Mouse (Mus musculus): ENCODE measurements around the gene Vmn1r115. TPM values are rescaled to one million over a fixed set of nuclear protein-coding genes. Genes with fewer than 3 reads are reported as not detected.

Vmn1r115 gene
- polyA plus RNA-seq (2012; rRNA removed), result not detected in 2 replicates

GRCm38 (mm10) chr7:20844885-20845284 is at the start of gene Vmn1r115:
TSS of gene Vmn1r115 (minus strand) at chr7:20844985.

GRCm38 (mm10) chr7:20884021-20884420 is 39.2 kb upstream of the Vmn1r115 start, which contains the start of gene Vmn1r117:
TSS of gene Vmn1r117 (minus strand) at chr7:20884121.

GRCm38 (mm10) chr7:20871956-20872355 is 27.2 kb upstream of the Vmn1r115 start, which contains the start of gene Vmn1r116:
TSS of gene Vmn1r116 (plus strand) at chr7:20872256.

GRCm38 (mm10) chr7:20812086-20812485 is 32.7 kb downstream of the Vmn1r115 start, which contains the start of gene Vmn1r114:
TSS of gene Vmn1r114 (minus strand) at chr7:20812186.

Other genes starting within 250 kb of the Vmn1r115 start
- not detected in 2 replicates for gene Gm4513, start 246.0 kb downstream of the Vmn1r115 start, polyA plus RNA-seq (2012; rRNA removed)
- gene Vmn1r107, start 176.1 kb downstream of the Vmn1r115 start, polyA plus RNA-seq (2012; rRNA removed), result not detected in 2 replicates
- not detected in 2 replicates for gene Vmn1r111, start 141.8 kb downstream of the Vmn1r115 start, polyA plus RNA-seq (2012; rRNA removed)
- gene Gm10668, start 114.4 kb downstream of the Vmn1r115 start, polyA plus RNA-seq (2012; rRNA removed), result not detected in 2 replicates
- not detected in 2 replicates for gene Vmn1r112, start 73.8 kb downstream of the Vmn1r115 start, polyA plus RNA-seq (2012; rRNA removed)
- not detected in 2 replicates for gene Vmn1r113, start 57.7 kb downstream of the Vmn1r115 start, polyA plus RNA-seq (2012; rRNA removed)
- not detected in 2 replicates for gene Vmn1r114, start 32.8 kb downstream of the Vmn1r115 start, polyA plus RNA-seq (2012; rRNA removed)
- not detected in 2 replicates for gene Vmn1r116, start 27.3 kb upstream of the Vmn1r115 start, polyA plus RNA-seq (2012; rRNA removed)
- gene Vmn1r117, start 39.1 kb upstream of the Vmn1r115 start, polyA plus RNA-seq (2012; rRNA removed), result not detected in 2 replicates
- not detected in 2 replicates for gene Vmn1r118, start 67.4 kb upstream of the Vmn1r115 start, polyA plus RNA-seq (2012; rRNA removed)
- gene Vmn1r119, start 167.5 kb upstream of the Vmn1r115 start, polyA plus RNA-seq (2012; rRNA removed), result not detected in 2 replicates
- not detected in 2 replicates for gene Vmn1r120, start 208.8 kb upstream of the Vmn1r115 start, polyA plus RNA-seq (2012; rRNA removed)